Mouse (Mus musculus) Patski (cell line): ENCODE results near the gene Flt3l. TPM values are rescaled to one million over a fixed set of nuclear protein-coding genes. Genes with fewer than 3 reads are reported as not detected.

ENCODE experiments used
- ATAC-seq: fragments of 100-300 bp; one replicate; pipeline ENCODE4 v1.8.0; 2021
- CTCF ChIA-PET: fragments of 350-600 bp; sonication (Branson Sonifier 250); formaldehyde crosslinking; loops from one replicate; lab custom pipeline; 2022; ENCODE audit warnings: inconsistent platforms; lab: Charles Lee
- POLR2A ChIA-PET: fragments of 350-600 bp; sonication (Branson Sonifier 250); formaldehyde crosslinking; loops from one replicate; lab custom pipeline; 2022; ENCODE audit warnings: antibody characterized with exemption, inconsistent platforms; lab: Charles Lee
- DNase-seq: peaks from one replicate; pipeline ENCODE4 v3.0.0-alpha.2; 2011; ENCODE audit warnings: low read depth, low spot score
- H3K27me3 ChIP-seq: fragments of 371-371 bp; one replicate; pipeline ENCODE4 v1.5.1; 2021
- CTCF ChIP-seq: fragments of 100-300 bp; IDR thresholded peaks from one replicate; pipeline ENCODE4 v1.5.1; 2021
- in situ Hi-C: fragments of 300-500 bp; cut with MboI; formaldehyde crosslinking; loops from 3 replicates; pipeline ENCODE4 v1.11.1; 2018; ENCODE audit warnings: low pct_unique_long_range_greater_than_20kb, mixed read lengths
- polyA plus RNA-seq: library from polyadenylated mRNA; unstranded; gene quantifications from one replicate; pipeline ENCODE4 v1.2.3, GENCODE M21; 2021

Gene Flt3l
- polyA plus RNA-seq, 1 experiment from 2014 or later, result 7.3 TPM

DNA sequence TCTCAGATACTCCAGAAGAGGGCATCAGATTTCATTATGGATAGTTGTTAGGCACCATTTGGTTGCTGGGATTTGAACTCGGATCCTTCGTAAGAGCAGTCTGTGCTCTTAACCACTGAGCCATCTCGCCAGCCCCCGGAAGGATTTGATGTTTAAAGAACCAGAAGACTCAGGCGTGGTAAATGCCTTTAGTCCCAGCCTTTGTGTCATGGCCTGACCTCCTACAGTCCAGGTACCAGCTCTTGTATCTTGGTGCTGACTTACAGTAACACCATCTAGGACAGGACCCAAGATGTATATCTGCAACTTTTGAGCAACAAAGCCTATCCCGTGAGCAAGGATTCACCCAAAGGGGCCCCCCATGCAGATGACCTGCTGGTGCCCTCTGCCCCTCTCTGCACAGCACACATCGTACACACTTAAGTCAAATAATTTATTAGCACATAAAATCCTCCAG, 11.1 kb downstream of the Flt3l start:
- in situ Hi-C loops, result no loop called here

DNA sequence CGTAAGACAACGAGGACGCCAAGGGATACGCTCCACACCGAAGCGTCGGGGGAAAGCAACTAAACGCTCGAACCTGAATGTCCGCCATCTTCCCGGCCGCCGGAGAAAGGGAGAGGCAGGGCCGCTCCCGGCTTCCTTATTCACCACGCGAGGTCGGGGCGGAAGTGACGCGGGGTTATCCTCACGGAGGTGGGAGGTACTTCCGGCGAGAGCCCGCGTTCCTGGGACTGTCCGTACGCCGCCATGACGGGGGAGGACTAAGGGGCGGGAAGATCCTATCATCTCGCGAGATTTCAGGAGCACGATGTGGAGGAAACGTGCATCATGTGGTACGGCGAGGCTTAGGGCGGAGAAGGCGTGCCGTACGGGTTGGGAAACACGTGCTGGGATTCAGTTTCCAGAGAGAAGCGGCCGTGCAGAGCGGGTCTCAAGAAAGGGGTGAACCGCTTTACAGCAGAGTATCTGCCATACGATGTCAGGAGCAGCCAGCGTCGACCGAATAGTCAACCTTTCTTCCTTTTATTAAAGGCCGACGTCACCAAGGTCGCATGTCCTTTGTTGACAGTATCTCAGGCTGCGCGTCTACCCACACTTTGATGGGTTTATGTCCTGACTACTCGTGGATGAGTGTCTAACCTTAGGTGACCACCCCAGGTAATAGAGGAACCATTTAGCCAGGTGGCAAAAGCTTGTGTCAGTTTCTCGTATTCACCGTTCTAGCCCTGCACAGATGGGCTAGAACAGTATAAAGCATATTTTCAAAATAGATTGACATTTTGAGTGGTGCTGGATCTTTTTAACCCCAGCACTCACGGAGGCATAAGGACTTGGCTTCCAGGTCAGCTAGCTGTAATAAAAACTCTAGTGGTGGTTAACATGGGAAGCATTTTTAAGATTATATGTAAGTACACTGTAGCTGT, 11.7 kb downstream of the Flt3l start, which contains the start of gene Rps11:
Gene Rps11 (minus strand): TSS at position 216 of the 920 bp plus-strand sequence.
- TF ChIP-seq CTCF, result no peak
- H3K27me3 ChIP-seq, result no peaks in the 10 kb centered on the region
- ATAC-seq (peak; percentile 58), DNase-seq (peak; percentile 94)
- ChIA-PET POLR2A (interaction anchor here (0.6 to 1.2 kb wide), 3 partner anchors 25 to 56 kb away, joined by 3 to 4 read pairs (median 4); no protein-coding TSS in a partner anchor), CTCF (interaction anchor here (1.2 kb wide), 1 partner anchor 12 kb away, joined by 4 read pairs; the partner anchor contains the start of genes Flt3l and Gm45713)
- in situ Hi-C loops, result loop anchor here (5.0 kb wide), 1 partner anchor 37 kb away; no protein-coding TSS in a partner anchor

More for the DNA sequence above, 11.1 kb downstream of the Flt3l start:
- DNase-seq, result no peak
- POLR2A ChIA-PET, result interaction anchor here (1.2 kb wide), 1 partner anchor 50 kb away, joined by 3 read pairs; no protein-coding TSS in a partner anchor
- H3K27me3 ChIP-seq, result no peaks in the 10 kb centered on the region
- CTCF ChIA-PET, result no interaction called here
- TF ChIP-seq CTCF, result no peak
- no peak for ATAC-seq

DNA sequence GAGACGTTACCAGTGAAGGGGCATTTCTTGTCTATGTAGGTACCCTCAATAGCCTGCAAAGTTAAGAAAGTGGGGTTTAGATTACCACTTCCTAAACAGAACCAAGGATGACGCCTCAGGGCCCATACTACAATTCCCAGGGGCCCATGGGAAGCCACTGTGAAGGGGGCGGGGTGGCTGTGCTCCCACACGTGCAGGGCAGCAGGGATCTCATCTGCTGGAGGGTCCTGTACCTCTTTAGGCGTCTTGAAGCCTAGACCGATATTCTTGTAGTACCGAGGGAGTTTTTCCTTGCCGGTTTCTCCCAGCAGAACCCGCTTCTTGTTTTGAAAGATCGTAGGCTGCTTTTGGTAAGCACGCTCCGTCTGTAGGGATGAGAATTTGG, 13.1 kb downstream of the Flt3l start:
- ChIA-PET CTCF (interaction anchor here (1.2 kb wide), 1 partner anchor 13 kb away, joined by 4 read pairs; the partner anchor contains the start of genes Flt3l and Gm45713), POLR2A (interaction anchor here (0.7 kb wide), 1 partner anchor 125 kb away, joined by 4 read pairs; no protein-coding TSS in a partner anchor)
- in situ Hi-C loops, result loop anchor here (5.0 kb wide), 1 partner anchor 36 kb away; no protein-coding TSS in a partner anchor
- no peaks in the 10 kb centered on the region for H3K27me3 ChIP-seq
- DNase-seq (no peak), ATAC-seq (no peak)
- TF ChIP-seq CTCF, result no peak

DNA sequence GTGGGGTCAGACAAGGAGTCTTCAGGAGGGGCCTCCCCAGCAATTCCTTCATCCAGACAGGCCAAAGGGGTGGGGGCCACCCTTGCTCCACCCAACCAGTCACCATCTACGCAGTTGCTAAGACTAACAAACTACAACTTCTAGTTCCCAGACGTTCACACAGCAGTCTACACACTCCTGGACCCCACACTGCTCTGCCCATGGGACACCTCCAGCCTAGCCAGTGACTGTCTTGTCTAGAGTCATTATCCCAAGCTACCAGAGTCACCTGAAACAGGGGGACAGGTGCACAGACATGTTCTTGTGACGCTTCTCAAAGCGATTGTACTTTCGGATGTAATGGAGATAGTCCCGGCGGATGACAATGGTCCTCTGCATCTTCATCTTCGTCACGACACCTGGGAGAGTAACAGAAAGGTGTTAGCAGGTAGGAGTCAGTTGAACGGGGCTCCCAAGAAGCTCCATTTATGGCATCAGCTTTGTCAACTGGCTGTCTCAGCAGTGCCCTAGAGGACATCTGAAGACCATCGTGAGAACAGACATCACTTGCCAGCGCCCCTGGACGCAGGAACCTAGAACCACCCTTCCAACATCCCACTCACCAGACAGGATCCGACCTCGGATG, 13.6 kb downstream of the Flt3l start:
- CTCF ChIA-PET, result no interaction called here
- no peak for DNase-seq
- no peaks in the 10 kb centered on the region for H3K27me3 ChIP-seq
- POLR2A ChIA-PET, result interaction anchor here (1.0 kb wide), 1 partner anchor 47 kb away, joined by 3 read pairs; no protein-coding TSS in a partner anchor
- in situ Hi-C loops, result loop anchor here (5.0 kb wide), 1 partner anchor 35 kb away; no protein-coding TSS in a partner anchor
- TF ChIP-seq CTCF, result no peak
- no peak for ATAC-seq

DNA sequence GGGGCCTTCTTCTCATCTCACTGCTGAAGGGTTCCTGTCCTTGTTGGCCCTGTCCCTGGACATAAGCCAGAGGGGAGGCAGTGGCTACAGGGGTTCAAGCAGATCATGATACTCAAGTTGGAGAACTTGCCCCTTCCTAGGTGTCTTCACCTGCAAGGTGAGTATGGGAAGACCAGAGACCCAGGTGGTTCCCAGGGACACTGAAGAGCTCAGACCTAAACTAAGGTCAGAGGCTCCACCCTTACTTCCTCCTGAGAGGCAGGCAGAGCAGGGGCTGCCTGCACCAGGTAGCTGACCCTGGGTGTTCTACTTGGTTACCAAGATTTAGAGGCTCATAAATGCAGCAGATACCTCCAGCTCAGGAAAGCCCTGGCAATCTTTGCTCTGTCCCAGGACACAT, 14.3 kb downstream of the Flt3l start:
- in situ Hi-C loops, result loop anchor here (5.0 kb wide), 1 partner anchor 35 kb away; no protein-coding TSS in a partner anchor
- no peak for ATAC-seq
- ChIA-PET POLR2A (interaction anchor here (1.0 kb wide), 1 partner anchor 46 kb away, joined by 3 read pairs; no protein-coding TSS in a partner anchor), CTCF (no interaction called here)
- no peak for DNase-seq
- H3K27me3 ChIP-seq, result no peaks in the 10 kb centered on the region
- no peak for TF ChIP-seq CTCF

DNA sequence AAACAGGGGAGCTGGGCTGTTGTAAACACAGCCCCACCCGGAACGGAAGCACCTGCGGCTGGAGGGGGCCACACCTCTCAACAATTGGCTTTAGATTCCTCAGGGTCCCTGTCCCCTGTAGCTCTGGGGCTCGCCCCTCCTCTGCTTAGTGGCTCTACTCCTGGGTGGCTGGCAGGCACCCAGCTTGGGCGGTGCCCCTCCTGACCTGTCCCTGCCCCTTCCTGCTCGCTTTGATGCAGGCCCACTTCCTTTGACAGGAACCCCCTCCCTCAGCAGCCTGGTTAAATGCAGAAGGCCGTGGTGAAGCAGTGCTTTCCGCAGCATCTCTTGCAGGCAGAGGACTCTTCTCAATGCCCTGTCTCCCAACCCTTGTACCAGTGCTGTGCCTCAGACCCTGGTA, 14.8 kb downstream of the Flt3l start:
- no peak for TF ChIP-seq CTCF
- DNase-seq (no peak), ATAC-seq (no peak)
- in situ Hi-C loops, result loop anchor here (5.0 kb wide), 1 partner anchor 34 kb away; no protein-coding TSS in a partner anchor
- ChIA-PET CTCF (interaction anchor here (1.0 kb wide), 1 partner anchor 11 kb away, joined by 3 read pairs; no protein-coding TSS in a partner anchor), POLR2A (no interaction called here)
- H3K27me3 ChIP-seq, result no peaks in the 10 kb centered on the region

DNA sequence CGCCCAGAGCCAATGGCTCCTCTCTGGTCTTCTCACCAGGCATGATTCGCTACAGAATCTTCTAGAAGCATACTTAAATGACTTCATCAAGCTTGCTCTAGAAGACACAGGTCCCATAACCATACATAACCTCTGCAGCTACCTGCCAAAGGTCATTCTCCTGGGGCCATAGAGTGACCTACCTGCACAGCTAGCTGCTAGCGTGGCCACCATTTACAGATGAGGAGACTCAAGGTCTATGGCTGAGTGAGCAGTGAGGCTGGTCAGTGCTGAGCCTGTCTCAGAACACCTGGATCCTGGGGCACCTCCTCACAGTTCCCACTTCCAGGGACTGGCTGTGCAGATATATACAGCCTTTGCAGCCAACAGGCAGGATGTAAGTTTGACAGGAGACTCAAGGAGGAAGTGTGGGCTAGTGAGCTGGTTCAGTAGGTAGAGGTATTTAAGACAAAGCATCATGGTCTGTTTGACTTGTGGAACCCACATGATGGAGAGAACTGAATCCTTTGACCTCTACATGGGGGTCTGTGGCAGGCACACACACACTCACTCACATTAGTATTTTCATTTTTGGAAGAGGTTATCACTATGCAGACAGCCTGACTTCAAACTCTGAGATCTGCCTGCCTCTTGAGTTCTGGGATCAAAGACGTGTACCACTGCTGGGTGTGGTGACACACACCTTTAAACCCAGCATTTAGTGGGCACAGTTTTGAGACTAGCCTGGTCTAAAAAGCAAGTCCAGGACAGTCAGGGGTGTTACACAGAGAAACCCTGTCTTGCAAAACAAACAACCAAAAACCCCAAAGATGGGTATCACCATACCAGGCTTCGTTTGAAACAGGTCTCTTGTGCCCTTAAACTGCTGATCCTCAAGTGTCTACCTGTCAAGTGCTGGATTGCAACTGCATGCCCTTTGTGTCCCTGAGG, 16.2 kb downstream of the Flt3l start:
- POLR2A ChIA-PET, result no interaction called here
- in situ Hi-C loops, result loop anchor here (5.0 kb wide), 1 partner anchor 33 kb away; no protein-coding TSS in a partner anchor
- CTCF ChIA-PET, result interaction anchor here (0.9 kb wide), 1 partner anchor 16 kb away, joined by 3 read pairs; the partner anchor contains the start of genes Flt3l and Gm45713
- no peaks in the 10 kb centered on the region for H3K27me3 ChIP-seq
- no peak for TF ChIP-seq CTCF
- DNase-seq (no peak), ATAC-seq (no peak)

DNA sequence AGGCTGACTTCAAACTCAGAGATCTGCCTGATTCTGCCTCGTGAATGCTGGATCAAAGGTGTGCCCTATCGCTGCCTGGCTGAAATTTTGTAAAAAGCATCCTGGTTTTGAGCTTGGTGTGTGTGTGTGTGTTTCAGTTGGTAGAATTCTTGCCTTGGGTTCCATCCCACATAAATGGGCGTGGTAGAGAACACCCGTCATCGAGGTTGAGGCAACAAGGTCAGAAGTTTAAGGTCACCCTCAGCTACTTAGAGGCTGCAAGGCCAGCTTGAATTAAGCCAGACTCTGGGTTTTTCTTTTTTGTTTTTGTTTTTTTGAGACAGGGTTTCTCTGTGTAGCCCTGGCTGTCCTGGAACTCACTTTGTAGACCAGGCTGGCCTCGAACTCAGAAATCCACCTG, 17.9 kb downstream of the Flt3l start:
- no peak for TF ChIP-seq CTCF
- DNase-seq (no peak), ATAC-seq (no peak)
- CTCF ChIA-PET, result interaction anchor here (1.0 kb wide), 1 partner anchor 9 kb away, joined by 3 read pairs; no protein-coding TSS in a partner anchor
- no peaks in the 10 kb centered on the region for H3K27me3 ChIP-seq
- POLR2A ChIA-PET, result no interaction called here
- in situ Hi-C loops, result no loop called here

DNA sequence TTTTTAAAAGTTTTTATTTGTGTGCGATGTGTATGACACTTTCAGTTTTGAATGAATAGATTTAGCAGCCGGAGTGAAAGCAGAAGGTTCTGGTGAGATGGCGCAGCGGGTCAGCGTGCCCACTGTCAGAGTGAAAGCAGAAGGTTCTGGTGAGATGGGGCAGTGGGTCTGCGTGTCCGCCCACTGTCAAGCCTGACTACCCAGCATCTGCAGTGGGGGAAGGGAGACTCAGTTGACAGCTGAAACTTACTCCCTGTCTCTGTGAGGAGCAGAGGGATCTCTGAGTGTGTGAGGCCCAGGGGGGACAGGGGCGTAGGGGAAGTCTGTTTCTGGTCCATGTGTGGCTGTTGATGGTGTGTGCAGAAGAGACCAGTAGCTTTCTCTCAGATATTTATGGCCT, 18.7 kb downstream of the Flt3l start:
- no peak for TF ChIP-seq CTCF
- in situ Hi-C loops, result no loop called here
- POLR2A ChIA-PET, result no interaction called here
- no peaks in the 10 kb centered on the region for H3K27me3 ChIP-seq
- CTCF ChIA-PET, result interaction anchor here (1.0 kb wide), 1 partner anchor 10 kb away, joined by 3 read pairs; no protein-coding TSS in a partner anchor
- ATAC-seq (no peak), DNase-seq (no peak)
